Mouse (Mus musculus): Measurements from ENCODE around the gene Msi1. TPM values are rescaled to one million over a fixed set of nuclear protein-coding genes. Genes with fewer than 3 reads are reported as not detected.
A peak's percentile ranks its signal among the peaks of the same experiment; 100 is the strongest.

Gene Msi1
- polyA plus RNA-seq, 1 experiment = 1.5 TPM

DNA sequence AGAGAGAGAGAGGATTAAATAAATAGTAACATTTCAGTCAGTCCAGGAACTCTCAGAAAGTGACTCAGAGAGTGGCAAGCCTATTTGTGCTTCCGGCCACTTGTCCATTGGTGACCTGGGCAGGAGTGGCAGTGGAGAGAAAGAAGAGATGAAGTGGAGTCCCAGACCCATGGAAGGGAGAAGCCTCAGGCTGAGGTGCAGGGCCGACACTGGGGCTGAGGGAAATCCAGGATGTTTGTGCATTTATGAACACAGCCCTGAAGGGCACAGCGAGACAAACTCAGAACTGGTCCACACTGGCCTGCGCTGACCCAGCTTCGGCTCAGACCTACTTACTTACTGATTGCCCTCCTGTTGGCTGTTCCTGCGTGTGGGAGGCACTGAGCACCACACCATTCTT lies 40.4 kb downstream of the Msi1 start:
- DNase-seq (ENCODE audit: low read depth) = no peak

DNA sequence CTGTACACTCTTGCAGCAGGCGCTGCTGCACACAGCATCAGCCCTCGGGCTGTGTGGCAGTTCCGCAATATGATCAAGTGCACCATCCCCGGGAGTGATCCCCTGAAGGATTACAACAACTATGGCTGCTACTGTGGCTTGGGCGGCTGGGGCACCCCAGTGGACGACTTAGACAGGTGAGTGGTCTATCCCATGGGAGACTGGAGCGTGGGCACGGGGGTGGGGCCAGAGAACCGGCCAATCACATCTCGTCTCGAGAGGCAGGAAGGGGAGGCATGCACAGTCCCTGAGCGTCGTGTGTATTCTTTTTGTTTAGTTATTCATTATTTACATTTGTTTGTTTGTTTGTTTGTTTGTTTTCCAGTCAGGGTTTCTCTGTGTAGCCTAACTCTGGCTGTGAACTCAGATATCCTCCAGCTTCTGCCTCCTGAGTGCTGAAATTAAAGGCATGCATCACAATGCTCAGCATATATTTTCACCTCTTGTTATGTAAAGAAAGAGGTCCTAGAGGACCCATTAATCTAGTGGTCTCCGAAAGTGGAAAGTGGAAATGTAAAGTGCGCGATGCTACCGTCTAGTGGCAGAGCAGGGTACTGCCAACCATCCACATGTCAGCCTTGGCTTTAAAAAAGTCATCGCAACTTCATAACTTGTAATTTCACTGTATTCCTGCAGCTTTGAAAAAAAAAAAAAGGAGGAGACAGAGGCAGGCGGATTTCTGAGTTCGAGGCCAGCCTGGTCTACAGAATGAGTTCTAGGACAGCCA lies 41.5 kb downstream of the Msi1 start:
- DNase-seq (ENCODE audit: low read depth) = no peak

DNA sequence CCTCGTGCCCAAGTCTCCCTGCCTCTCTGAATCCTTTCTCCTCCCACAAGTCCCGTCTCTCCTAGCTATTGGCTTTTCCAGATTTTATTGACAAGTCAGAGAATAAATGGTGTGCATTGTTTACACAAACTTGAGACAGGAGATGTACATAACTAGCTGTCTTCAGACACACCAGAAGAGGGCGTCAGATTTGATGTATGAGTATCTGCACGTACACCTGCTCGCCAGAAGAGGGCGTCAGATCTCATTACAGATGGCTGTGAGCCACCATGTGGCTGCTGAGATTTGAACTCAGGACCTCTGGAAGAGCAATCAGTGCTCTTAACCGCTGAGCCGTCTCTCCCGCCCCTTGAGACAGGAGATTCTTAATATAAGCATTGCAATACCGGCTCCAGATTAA lies 43.8 kb downstream of the Msi1 start:
- no peak for DNase-seq (ENCODE audit: low read depth)

DNA sequence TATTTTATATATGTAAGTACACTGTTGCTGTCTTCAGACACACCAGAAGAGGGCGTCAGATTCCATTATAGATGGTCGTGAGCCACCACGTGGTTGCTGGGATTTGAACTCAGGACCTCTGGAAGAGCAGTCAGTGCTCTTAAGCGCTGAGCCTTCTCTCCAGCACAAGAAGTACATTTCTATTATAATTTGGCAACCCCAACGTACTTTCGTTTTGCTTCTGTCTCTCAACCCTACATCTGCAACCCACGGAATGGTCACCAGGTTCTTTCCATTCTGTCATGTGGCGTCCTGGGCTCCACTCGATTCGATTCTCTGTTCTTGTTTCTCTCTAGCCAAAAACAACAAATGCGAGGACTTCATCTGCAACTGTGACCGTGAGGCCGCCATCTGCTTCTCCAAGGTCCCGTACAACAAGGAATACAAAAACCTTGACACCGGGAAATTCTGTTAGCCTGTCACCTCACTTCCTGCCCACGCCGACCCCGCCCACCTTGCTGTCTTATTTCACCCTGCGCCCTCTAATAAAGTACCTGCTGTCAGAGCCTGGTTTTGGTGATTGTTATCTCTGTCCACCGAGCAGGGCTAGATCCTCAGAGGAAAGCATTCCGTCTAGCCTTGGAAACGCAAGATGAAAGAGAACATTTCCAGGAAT lies 44.9 kb downstream of the Msi1 start:
- DNase-seq (ENCODE audit: low read depth) = no peak

DNA sequence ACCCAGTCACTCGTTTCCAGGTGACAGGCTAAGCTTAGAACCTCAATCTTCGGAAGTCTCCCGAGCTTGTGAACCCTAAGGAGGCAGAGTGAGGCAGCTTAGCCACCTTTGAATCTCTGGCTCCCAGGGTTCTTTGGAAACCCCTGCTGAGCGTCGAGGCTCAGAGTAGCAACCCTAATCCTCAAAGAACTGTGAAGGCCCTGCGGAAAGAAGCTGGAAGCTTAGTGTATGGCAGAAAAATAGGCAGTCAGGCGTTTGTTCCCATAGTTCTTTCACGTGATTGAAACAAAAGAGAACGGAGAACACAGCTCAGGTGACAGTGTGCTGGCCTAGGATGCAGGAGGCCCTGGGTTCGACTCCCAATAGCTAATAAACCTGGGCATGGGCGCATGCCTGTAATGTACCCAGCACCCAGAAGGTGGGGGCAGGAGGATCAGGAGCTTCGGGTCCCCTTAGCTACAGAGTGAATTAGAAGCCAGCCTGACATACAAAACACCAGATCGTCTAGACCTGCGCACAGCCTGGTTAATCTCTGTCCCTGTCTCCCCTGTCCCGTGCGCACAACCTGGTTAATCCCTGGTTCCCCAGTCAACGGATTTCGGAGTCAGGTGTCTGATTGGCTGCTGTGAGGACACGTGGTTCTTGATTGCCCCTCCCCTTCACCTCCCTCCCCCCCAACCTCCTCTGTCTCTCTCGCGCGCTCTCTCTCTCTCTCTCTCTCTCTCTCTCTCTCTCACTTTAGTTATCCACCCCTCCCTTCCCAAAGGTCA lies 46.1 kb downstream of the Msi1 start:
- no peak for DNase-seq (ENCODE audit: low read depth)

DNA sequence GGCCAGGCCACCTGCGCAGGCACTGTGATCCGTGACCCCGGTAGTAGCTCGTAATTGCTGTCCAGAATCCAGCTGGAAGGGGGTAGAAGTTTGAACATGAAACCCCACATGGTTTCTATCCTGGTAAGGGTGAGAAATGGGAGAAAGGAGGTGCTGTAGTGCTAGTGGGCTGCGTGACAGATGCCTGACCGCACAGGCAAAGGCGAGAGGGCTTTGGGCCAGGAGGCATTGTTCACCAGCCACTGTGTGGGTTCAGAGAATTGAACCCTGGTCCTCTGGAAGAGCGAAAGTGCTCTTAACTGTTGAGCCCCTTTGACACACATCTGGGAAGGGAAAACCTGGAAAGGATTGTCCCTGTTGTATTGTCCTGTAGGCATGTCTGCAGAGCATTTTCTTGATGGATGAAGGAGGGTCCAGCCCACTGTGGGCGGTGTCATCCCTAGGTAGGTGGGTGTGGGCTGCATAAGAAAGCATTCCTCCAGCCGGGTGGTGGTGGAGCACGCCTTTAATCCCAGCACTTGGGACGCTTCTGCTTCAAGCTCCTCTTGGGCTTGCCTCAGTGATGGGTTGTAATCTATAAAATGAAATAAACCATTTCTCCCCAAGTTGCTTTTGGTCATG lies 46.8 kb downstream of the Msi1 start:
- no peak for DNase-seq (ENCODE audit: low read depth)

DNA sequence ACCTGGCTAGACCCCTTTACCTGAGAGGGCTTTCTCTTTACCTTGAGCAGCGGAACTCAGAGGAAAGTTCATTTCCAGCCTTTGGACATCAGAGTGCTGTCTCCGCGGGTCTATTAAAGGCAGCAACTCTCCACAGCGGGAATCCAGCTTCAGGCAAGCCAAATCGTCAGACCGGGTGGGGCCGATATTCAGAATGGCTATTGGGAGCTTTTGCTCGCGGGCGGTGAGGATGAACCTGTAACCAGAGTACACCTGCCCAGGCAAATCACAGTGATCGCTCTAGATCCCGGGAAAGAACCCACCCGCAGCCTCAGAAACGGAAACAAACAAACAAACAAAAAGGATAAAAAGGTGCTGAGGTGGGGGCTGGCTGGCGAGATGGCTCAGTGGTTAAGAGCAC lies 50.2 kb downstream of the Msi1 start:
- DNase-seq (ENCODE audit: low read depth) = no peak

DNA sequence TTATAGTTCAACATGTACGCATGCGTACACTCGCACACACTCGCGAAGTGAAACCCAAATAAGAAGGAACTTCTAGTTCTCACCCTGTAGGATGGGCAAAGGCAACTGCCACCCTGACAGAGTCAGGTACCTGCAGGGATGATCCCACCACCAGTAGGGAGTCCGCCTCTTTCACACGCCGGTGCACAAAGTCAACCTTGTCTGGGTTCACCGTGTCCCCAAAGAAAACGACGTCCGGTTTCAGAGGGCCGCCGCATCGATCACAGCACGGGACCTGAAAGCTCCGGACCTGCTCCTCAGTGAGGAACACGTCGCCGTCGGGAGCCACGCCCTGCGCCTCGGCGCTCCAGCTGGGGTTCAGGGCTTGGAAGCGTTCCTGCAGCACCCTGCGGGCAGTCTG lies 50.7 kb downstream of the Msi1 start:
- DNase-seq (ENCODE audit: low read depth) = no peak

DNA sequence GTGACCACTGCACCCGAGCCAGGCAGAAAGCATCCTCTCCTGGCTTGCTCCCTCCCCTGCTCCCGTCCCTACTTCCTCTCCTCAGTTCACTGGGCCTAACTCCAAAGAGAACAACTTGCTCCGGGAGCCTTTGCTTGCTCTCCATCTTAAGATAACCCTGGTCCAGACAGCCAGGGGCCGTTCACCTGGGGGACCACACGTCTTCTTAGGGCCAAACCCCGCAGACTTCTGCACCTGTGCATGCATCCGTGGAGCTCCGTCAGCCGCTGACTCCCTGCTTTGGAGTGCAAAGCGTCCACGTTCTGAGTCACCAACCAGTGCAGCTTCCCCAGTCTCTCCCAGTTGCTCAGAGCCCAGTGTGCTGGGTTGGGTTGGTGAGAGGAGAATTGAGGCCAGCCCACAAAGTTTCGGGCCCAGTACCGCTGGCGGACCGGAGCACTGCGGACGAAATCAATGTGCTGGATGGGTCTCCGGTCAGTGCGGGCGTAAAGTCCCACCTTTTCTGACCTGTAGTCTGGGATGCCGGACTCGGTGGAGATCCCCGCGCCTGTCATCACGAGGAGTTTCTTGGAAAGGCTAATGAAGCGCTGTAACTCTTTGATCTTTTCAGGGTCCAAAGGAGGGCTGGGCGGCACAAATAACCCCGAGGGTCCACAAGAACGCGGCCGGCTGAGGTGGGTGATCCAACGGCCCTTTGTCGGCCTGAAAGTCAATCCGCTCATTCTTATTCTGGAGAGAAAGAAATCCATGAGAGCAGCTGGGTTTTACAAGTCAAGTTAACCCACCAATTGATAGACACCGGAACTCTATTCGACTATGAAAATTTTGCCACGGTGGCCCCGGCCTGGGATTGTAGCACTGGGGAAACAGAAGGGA lies 53.2 kb downstream of the Msi1 start:
- DNase-seq (ENCODE audit: low read depth) = no peak

DNA sequence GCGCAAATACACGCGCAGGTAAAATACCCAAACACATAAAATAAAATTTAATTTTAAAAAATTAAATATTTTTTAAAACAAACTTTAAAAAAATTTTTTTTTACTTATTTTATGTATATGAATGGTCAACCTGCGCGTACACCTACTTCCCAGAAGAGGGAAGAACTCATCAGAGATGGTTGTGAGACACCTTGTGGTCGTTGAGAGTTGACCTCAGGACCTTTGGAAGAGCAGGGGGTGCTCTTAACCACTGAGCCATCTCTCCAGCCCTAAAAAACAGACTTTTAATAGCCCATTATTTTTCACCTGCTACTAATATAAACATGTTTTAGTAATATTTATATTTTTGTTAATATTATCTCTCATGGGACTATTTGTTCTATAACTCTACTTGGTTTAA lies 54.0 kb downstream of the Msi1 start:
- no peak for DNase-seq (ENCODE audit: low read depth)

DNA sequence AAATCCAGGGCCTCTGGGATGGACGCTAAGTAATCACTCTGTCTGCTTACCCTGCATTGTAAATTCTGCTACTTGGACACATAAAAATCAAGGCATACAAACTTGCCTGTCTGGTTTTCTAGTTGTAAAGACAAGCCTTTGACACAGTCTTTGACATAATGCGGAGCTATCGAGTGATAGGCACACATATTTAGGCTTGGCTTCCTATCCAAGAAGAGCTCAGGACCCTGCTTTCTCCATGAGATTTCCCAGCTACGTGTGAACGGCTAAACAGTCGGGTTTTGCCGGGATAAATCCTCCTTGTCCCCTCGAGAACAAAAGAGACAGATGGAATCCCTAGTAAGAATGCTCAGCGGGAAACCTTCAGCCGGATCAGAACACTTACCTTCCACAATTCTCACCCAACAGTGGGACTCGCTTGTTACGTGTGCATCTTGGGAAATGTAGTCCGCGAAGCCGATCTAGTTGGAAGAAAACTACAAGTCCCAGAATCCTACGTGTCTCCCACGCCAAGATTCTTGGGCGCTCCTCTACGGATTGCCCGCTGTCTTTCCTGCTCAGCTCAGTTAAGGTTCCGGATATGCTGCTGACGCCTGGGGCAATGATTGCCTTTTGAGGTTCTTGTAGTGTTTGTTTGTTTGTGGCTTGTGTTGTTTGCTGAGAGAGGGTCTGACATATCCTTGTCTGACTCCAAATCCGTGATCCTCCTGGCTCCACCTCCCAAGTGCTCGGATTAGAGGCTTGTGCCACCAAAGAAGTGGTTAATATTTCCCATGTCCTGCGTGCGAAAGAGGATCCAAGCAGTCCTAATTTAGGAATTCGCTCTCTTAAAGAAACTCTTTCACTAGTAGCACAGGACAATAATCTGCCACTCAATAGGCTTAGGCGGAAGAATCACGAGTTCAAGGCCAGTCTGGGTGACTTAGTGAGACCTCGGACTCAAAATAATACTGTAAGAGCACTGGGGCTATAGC lies 54.8 kb downstream of the Msi1 start, which contains the start of gene Sirt4:
Gene Sirt4 (minus strand): TSS at position 779 of the 974 bp plus-strand sequence.
- DNase-seq (ENCODE audit: low read depth) = peak; percentile 97

DNA sequence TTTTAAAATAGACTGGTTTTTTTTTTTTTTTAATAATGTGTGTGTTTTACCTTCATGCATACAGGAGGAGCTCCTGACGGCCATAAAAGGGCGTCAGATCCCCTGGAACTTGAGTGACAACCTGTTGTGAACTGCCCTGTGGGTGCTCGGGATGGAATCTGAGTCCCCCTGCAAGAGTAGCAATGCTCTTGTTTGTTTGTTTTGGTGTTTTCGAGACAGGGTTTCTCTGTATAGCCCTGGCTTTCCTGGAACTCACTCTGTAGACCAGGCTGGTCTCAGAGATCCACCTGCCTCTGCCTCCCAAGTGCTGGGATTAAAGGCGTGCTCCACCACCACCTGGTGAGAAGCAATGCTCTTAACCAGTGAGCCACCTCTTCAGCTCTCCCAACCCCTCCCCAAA lies 55.6 kb downstream of the Msi1 start:
- no peak for DNase-seq (ENCODE audit: low read depth)

DNA sequence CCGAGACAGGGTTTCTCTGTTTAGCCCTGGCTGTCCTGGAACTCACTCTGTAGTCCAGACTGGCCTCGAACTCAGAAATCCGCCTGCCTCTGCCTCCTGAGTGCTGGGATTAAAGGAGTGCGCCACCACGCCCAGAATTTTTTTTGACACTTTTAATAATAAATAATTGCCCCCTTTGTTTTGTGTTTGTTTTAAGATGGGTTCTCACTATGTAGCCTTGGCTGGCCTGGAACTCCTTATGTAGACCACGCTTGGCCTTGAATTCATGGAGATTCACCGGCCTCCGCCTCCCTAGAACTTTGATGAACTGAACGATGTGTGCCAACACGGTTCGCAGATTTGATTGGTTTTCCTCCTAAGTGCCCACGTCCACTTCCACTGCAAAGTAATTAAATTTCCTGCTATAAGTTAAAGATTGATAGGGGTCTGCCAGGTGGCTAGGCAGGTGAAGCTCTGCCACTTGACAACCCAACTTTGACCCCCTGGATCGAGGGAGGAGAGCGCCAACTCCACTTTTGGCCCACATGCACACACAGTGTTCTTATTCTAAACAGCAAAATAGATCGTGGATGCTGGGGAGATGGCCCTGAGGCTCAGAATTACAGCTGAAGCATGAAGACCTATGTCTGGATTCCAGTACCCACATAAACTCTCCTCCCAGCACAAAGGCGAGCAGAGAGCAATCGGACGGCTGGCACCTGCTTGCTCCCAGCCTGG lies 56.2 kb downstream of the Msi1 start:
- no peak for DNase-seq (ENCODE audit: low read depth)

DNA sequence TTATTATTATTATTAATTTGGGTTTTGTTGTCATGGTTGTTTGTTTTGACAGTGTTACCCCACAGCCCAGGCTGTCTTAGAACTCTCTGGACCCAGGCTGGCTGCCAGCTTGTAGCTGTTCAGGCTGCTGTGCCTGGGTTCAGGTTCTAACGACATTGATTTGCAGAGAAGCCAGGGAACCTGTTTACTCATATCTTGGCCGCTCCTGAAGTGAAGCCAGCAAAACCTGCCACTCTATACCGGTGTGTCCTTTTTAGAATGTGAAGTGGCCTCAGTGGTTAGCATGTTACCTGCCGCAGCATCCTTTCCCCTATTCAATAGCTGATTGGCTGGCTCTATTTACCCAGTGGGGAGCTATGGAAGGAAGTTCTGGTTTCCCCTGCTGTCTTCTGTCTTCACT lies 57.3 kb downstream of the Msi1 start:
- no peak for DNase-seq (ENCODE audit: low read depth)

DNA sequence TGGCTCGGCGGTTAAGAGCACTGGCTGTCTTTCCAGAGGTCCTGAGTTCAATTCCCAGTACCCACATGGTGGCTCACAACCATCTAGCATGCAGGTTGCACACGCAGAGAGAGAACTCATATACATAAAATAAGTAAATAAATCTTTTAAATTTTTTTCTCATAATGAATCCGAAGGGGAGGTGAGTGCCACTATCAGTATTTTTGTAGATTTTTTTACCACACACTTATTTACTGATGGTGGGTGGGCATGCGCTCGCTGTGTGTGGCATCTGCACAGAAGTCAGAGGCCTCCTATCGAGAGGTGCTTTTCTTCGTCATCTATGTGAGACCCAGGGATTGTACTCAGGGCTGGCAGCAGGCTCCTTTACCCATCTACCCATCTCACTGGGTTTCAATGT lies 58.0 kb downstream of the Msi1 start:
- DNase-seq (ENCODE audit: low read depth) = no peak

DNA sequence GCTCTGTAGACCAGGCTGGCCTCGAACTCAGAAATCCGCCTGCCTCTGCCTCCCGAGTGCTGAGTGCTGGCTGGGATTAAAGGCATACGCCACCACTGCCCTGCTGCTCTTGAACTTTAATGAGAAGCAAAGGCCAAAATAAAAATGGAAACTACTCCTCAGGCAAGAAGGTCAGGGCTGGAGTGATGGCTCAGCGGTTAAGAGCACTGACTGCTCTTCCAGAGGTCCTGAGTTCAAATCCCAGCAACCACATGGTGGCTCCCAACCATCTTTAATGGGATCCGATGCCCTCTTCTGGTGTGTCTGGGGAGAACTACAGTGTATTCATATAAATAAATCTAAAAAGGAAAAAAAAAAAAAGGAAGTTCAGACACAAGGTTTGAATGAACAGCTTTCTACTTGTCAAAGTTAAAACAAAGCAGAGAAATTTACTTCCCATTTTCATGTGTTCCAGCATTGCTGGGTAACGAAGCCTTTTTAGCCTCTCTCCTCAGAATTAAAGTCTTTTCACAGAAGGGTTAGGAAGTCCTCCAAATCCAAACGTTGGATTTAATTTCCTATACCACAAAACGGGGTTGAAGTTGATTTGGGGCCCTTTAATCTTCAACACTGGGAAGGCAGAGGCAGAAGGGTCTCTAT lies 58.7 kb downstream of the Msi1 start:
- DNase-seq (ENCODE audit: low read depth) = no peak

DNA sequence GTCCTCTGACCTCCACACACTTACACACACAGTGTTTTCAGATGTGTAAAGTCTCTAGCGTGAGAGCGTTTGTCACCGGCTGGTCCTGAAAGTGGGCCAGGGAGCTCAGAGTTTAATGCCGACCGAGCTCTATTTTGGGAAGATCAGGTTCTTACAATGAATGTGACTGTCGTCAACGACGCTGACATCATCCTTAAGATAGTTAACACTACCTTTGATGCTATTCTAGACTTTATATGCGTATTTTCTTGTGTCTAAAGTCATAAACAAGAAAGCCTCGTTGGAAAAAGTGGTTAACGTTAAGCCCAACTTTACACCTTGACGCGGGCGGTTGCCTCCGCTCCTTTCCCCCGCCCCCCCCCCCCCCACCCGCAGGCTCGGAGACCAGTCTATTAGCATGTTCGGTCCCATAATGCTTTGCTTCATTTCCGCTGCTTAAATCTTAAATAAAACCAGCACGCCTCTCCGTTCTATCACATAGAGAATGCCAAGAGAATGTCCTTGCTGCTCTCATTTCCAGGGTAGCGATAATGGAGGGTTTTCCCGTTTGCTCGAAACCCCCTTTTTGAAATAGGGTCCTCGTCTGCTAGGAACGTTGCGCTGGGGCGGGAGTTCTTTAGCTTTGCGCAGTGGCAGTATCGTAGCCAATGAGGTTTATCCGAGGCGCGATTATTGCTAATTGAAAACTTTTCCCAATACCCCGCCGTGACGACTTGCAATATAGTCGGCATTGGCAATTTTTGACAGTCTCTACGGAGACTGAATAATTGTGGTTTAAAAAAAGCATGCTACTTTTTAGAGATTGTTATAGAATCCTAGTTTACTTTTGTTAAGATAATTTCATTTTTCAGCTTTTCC lies 59.7 kb downstream of the Msi1 start:
- no peak for DNase-seq (ENCODE audit: low read depth)

Measured in gonadal fat pad, adult 2 months (tissue).